10 mouse cellular contexts compared by ENCODE assay signal in the genomic region with DNA sequence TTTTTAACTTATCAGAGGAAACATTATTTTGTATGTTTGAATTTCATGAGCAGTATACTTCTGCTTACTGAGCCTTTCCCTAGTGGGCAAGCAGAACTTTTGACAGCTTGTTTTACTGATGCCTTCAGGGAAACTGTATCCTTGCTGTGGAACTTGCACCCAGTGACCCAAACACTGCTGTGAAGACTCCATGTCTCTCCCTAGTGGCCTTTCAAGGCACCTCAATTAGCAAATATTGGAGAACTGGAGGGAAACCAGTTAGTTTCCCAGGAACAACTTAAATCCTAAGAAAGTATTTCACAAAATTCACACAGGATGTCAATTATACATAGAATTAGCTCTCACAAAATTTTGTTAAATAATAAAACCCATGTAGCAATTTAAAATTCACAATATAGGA. TPM values are rescaled to one million over a fixed set of nuclear protein-coding genes. Genes with fewer than 3 reads are reported as not detected.
DNase-seq lines count a peak whose midpoint lies in the region; ATAC-seq and TF ChIP-seq lines count a peak whose summit lies in the region.
"Had no signal": no experiment of that assay in that cellular context is flagged by ENCODE, and none has a peak within 500 bp of the region (broad histone marks: within the 10 kb centered on the region; RNA-seq: fewer than 3 reads in every experiment).

No protein-coding gene starts in this region.

- H3K27ac ChIP-seq in kidney, embryonic 15.5 days = no peak overlapping the region
- no peak overlapping the region for H3K27ac ChIP-seq in heart, postnatal 0 days (ENCODE audit: low read depth)
- H3K27ac ChIP-seq in hindbrain, embryonic 16.5 days (ENCODE audit: low read depth, low read length) = no peak overlapping the region

- TF ChIP-seq CTCF in heart, postnatal 0 days (IDR thresholded peaks at IDR 0.05; ENCODE audit: low read depth) = peak; percentile 54

- peak; percentile 4 for DNase-seq in adrenal gland, postnatal 10 days
- no peak for DNase-seq in adrenal gland, postnatal 36 days
- no peak for DNase-seq in kidney, adult 18-20 months
- DNase-seq in ES-CJ7 (ENCODE audit: low read depth, low spot score) = peak; percentile 75
- peak; percentile 46 for DNase-seq in heart, postnatal 0 days (ENCODE audit: low spot score)
- DNase-seq in thymus, postnatal 10 days (ENCODE audit: low spot score in 2 of 2) = no peak
- DNase-seq: adrenal gland, postnatal 25 days; B cell, adult 2 months had no signal

- no peaks in the 10 kb centered on the region for H3K27me3 ChIP-seq in kidney, embryonic 15.5 days
- H3K27me3 ChIP-seq in heart, postnatal 0 days (ENCODE audit: control insufficient read depth, insufficient read depth, low read length) = no peaks in the 10 kb centered on the region
- H3K27me3 ChIP-seq in hindbrain, embryonic 16.5 days (replicated peaks; ENCODE audit: control insufficient read depth, insufficient read depth, low read length) = peaks cover 3% of the 10 kb centered on the region

- peaks cover 19% of the 10 kb centered on the region for H3K4me1 ChIP-seq in kidney, embryonic 15.5 days
- H3K4me1 ChIP-seq in heart, postnatal 0 days (ENCODE audit: control insufficient read depth, insufficient read depth) = no peaks in the 10 kb centered on the region
- H3K4me1 ChIP-seq in hindbrain, embryonic 16.5 days (ENCODE audit: control insufficient read depth, insufficient read depth, low read depth, low read length) = peaks cover 4% of the 10 kb centered on the region; the same call in 1 of the 2 replicates

- H3K9ac ChIP-seq in kidney, embryonic 15.5 days = no peak overlapping the region
- no peak overlapping the region for H3K9ac ChIP-seq in heart, postnatal 0 days (replicated peaks; ENCODE audit: low read depth, low read length)
- H3K9ac ChIP-seq in hindbrain, embryonic 16.5 days (ENCODE audit: low read depth, low read length) = no peak overlapping the region

- ATAC-seq in kidney, embryonic 15.5 days (replicated peaks; ENCODE audit: low FRiP score) = no peak
- no peak for ATAC-seq in heart, postnatal 0 days (ENCODE audit: insufficient read depth, low read depth)
- no peak for ATAC-seq in hindbrain, embryonic 16.5 days

- H3K4me2 ChIP-seq in kidney, embryonic 15.5 days = no peak overlapping the region
- H3K4me2 ChIP-seq in heart, postnatal 0 days (ENCODE audit: low read depth, low read length) = no peak overlapping the region; the same call in 1 of the 2 replicates
- H3K4me2 ChIP-seq in hindbrain, embryonic 16.5 days (ENCODE audit: low read length) = no peak overlapping the region

- no peaks in the 10 kb centered on the region for H3K9me3 ChIP-seq in kidney, embryonic 15.5 days (replicated peaks)
- H3K9me3 ChIP-seq in heart, postnatal 0 days (replicated peaks; ENCODE audit: control insufficient read depth, low read length) = no peaks in the 10 kb centered on the region
- no peaks in the 10 kb centered on the region for H3K9me3 ChIP-seq in hindbrain, embryonic 16.5 days (ENCODE audit: control insufficient read depth, low read length)

- H3K4me3 ChIP-seq in kidney, embryonic 15.5 days (replicated peaks) = 0 out of 2 replicates have a peak overlapping the region, but pooled peaks have one; percentile 27
- H3K4me3 ChIP-seq in heart, postnatal 0 days (ENCODE audit: low read depth, low read length) = no peak overlapping the region
- H3K4me3 ChIP-seq in hindbrain, embryonic 16.5 days (ENCODE audit: low read length) = no peak overlapping the region

- no peak for TF ChIP-seq EP300 in heart, postnatal 0 days (IDR thresholded peaks at IDR 0.05; ENCODE audit: low read depth)

- H3K36me3 ChIP-seq in kidney, embryonic 15.5 days = no peaks in the 10 kb centered on the region
- no peaks in the 10 kb centered on the region for H3K36me3 ChIP-seq in heart, postnatal 0 days (replicated peaks; ENCODE audit: control insufficient read depth, insufficient read depth, low read length)
- no peaks in the 10 kb centered on the region for H3K36me3 ChIP-seq in hindbrain, embryonic 16.5 days (ENCODE audit: control insufficient read depth, insufficient read depth, low read length)

RNA-seq across cellular contexts. Expression of a gene that starts 2.2 kb away (rescaled TPM):
- 1 to 10 TPM; 6.3 to 8.2 TPM for total RNA-seq in adrenal gland, postnatal 10 days (2021)
- 10 to 100 TPM in 1 of 2 experiments, 1 to 10 TPM in 1; 2.2 to 12.7 TPM for total RNA-seq in adrenal gland, postnatal 36 days (2021)
- 6.3 and 8.7 TPM in 2 replicates for polyA plus RNA-seq in kidney, embryonic 15.5 days (2015; fragmentation: Nextera tagmentation; extraction: Ambion mirVana)
- total RNA-seq in heart, postnatal 0 days (2014; rRNA removed; ENCODE audit: low replicate concordance) = 10.5 and 13.8 TPM in 2 replicates
- polyA plus RNA-seq in heart, postnatal 0 days (2015; fragmentation: Nextera tagmentation; extraction: Ambion mirVana) = 7.0 and 7.6 TPM in 2 replicates
- 3.5 TPM in 2 replicates for polyA plus RNA-seq in hindbrain, embryonic 16.5 days (2015; fragmentation: Nextera tagmentation; extraction: Ambion mirVana)

Comparison
In these comparisons a context has a peak if more than half of its experiments do, and no peak if none do; other contexts are left out.
1. DNase-seq: peak in adrenal gland, postnatal 10 days (single experiment), ES-CJ7 (single experiment) and heart, postnatal 0 days (single experiment); none in adrenal gland, postnatal 36 days (0 of 2), kidney, adult 18-20 months (single experiment) and thymus, postnatal 10 days (0 of 2).